Mouse (Mus musculus) cortical plate, adult 2 months (tissue): Measurements from ENCODE around the gene Peli2. TPM values are rescaled to one million over a fixed set of nuclear protein-coding genes. Genes with fewer than 3 reads are reported as not detected.

Source experiments
- H3K27ac ChIP-seq: fragments of 200-500 bp; 2 replicates; pipeline ENCODE4 v1.5.1; 2012; ENCODE audit warnings: low read length, control low read depth, inconsistent platforms; ENCODE audit not compliant: insufficient read depth
- H3K4me1 ChIP-seq: fragments of 200-500 bp; 2 replicates; pipeline ENCODE4 v1.6.1; 2011; ENCODE audit warnings: low read length; ENCODE audit not compliant: control insufficient read depth, insufficient read depth
- H3K4me3 ChIP-seq: fragments of 200-500 bp; 2 replicates; pipeline ENCODE4 v1.5.1; 2011; ENCODE audit warnings: mild to moderate bottlenecking, low read length, control low read depth; ENCODE audit not compliant: insufficient read depth
- CTCF ChIP-seq: fragments of 200-500 bp; IDR thresholded peaks from 2 replicates; pipeline ENCODE4 v1.5.1; 2011; ENCODE audit warnings: mild to moderate bottlenecking, control low read depth, low read length; ENCODE audit not compliant: insufficient read depth; ENCODE audit errors: extremely low read depth
- POLR2A ChIP-seq: fragments of 200-500 bp; IDR thresholded peaks from 2 replicates; pipeline ENCODE4 v1.6.1; 2011; ENCODE audit warnings: mild to moderate bottlenecking, low read length, control low read depth; ENCODE audit not compliant: insufficient read depth; ENCODE audit errors: extremely low read depth
- polyA plus RNA-seq: library from polyadenylated mRNA; depleted of rRNA; stranded (reverse); fragments of >200 nt; gene quantifications from 2 replicates; pipeline ENCODE4 v1.2.3, GENCODE M21; 2012

Gene Peli2
- polyA plus RNA-seq, 1 experiment, result 14.0 TPM

GRCm38 (mm10) chr14:48147688-48148087 lies 27.1 kb downstream of the Peli2 start:
- TF ChIP-seq CTCF (0 out of 2 replicates have a peak, but pooled peaks have one; percentile 15), POLR2A (no peak)
- Histone ChIP-seq H3K4me1 (no peaks in the 10 kb centered on the region), H3K27ac (no peak overlapping the region), H3K4me3 (no peak overlapping the region)

DNA sequence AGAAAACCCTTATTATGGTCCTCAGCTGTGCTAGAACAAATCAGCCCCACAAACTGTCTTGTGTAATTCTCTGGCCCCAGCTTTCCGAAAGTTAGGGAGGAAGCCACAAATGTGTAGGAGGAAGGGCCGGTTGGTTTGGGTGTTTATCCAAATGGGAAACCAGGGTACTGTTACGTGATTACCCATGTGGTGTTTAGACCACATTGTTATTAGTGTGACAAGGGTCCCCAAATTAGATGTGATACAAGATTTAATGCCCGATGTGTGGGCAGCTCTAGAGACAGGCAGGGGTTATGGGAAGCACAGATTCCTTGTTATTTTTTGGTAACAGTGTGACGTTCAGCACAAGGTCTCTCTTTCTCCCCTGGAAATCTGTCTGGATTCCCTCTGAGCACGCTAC lies 28.0 kb downstream of the Peli2 start:
- TF ChIP-seq CTCF (no peak), POLR2A (no peak)
- no peak overlapping the region for H3K27ac ChIP-seq
- no peaks in the 10 kb centered on the region for H3K4me1 ChIP-seq
- H3K4me3 ChIP-seq, result no peak overlapping the region

DNA sequence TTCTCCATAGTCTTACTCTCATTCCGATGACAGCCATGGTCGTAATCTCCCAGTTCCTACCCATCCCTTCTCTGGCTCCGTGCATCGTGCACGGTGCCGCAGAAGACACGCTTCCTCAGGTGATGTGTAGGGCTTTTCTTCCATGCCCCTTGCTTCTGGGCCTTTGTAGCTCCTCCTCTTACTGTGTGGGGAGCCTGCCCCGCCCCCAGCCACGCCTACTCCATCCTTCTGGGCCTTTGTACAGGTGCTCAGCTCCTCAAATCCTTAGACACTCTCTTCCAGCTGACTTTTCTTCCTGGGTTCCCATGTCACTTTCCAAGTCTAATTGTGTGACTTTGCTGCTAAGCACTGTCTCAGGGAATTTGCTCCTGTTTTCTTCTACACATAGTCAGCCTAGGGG lies 28.7 kb downstream of the Peli2 start:
- TF ChIP-seq POLR2A (no peak), CTCF (no peak)
- H3K4me1 ChIP-seq, result no peaks in the 10 kb centered on the region
- no peak overlapping the region for H3K4me3 ChIP-seq
- no peak overlapping the region for H3K27ac ChIP-seq

DNA sequence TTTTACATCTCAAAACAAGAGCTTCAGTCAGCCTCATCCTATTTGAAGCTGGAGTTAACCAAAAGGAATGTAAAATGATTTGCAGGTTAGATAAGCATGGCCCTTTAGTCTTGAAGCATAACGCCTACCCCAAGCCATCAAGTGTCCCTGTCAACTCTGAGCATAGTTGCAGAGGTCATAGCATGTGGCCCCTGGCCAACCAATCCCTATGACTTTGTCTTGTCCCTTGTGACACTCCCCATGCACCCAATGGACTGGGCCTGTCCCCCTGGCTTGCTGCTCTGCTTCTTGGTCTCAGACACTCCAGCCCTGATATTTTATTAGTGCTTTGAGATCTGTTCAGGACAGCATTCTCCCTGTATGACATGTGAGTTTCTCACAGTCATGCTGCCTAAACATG lies 30.3 kb downstream of the Peli2 start:
- Histone ChIP-seq H3K4me1 (no peaks in the 10 kb centered on the region), H3K27ac (no peak overlapping the region), H3K4me3 (no peak overlapping the region)
- no peak for TF ChIP-seq POLR2A
- TF ChIP-seq CTCF, result no peak

GRCm38 (mm10) chr14:48151554-48151953 lies 30.9 kb downstream of the Peli2 start:
- Histone ChIP-seq H3K4me3 (no peak overlapping the region), H3K27ac (no peak overlapping the region), H3K4me1 (no peaks in the 10 kb centered on the region)
- TF ChIP-seq CTCF, result no peak
- no peak for TF ChIP-seq POLR2A

GRCm38 (mm10) chr14:48153064-48153463 lies 32.4 kb downstream of the Peli2 start:
- no peak overlapping the region for H3K27ac ChIP-seq
- no peaks in the 10 kb centered on the region for H3K4me1 ChIP-seq
- no peak overlapping the region for H3K4me3 ChIP-seq
- TF ChIP-seq CTCF (no peak), POLR2A (no peak)

DNA sequence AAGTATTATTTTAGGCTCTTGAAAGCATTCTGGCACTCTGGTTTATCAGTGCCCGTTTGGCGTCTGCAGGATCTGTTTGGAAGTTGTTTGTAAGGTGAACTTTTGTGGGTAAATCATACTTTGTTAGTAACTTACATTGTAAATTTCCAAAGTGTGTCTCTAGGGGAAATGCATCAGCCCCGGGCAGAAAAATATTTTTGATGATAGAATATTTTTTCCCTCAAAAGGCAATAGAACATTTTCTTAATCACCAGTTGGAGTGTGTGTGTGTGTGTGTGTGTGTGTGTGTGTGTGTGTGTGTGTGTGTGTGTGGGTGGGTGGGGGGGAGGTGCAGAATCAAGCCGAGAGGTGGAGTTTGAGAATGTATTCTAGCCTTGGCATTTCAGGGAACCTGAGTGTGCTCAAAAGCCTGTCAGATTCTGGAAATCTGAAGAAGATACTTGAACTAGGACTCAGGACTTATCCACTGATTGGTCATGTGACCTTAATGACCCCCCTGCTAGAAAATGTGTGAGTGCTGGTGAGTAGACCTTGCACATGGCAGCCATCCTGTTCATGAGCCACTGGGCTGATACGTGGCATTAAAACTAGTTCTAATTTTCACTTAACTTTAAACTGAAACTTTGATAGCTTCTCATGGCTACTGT lies 33.4 kb downstream of the Peli2 start:
- H3K4me1 ChIP-seq, result no peaks in the 10 kb centered on the region
- TF ChIP-seq POLR2A (no peak), CTCF (no peak)
- no peak overlapping the region for H3K4me3 ChIP-seq
- no peak overlapping the region for H3K27ac ChIP-seq

- no peak overlapping the region for H3K27ac ChIP-seq
- H3K4me3 ChIP-seq, result no peak overlapping the region
- TF ChIP-seq POLR2A (no peak), CTCF (no peak)
- no peaks in the 10 kb centered on the region for H3K4me1 ChIP-seq
Measured at GRCm38 (mm10) chr14:48154641-48155040, 34.0 kb downstream of the Peli2 start.

DNA sequence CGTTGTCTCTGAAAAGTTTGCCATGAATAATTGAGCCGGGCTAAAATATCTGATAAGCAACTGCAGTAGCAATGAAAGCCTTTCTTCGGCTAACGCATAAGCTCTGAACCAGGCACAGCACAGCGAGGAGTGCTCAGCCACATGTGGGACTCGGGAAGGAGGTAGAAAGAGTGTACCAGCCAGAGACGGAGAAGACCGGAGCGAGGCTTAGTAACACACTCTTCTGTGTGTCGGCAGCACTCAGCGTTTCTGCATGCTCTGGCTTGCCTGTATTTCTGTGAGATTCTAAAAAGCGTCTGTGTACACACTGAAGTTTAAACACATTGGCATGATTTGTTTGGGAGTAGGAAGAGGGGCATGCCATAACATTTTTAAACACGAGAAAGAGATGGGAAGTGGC lies 34.5 kb downstream of the Peli2 start:
- Histone ChIP-seq H3K4me3 (no peak overlapping the region), H3K4me1 (no peaks in the 10 kb centered on the region), H3K27ac (no peak overlapping the region)
- TF ChIP-seq POLR2A (no peak), CTCF (no peak)

- TF ChIP-seq POLR2A (no peak), CTCF (no peak)
- no peak overlapping the region for H3K4me3 ChIP-seq
- H3K4me1 ChIP-seq, result no peaks in the 10 kb centered on the region
- H3K27ac ChIP-seq, result no peak overlapping the region
Measured at GRCm38 (mm10) chr14:48157085-48157484, 36.5 kb downstream of the Peli2 start.

DNA sequence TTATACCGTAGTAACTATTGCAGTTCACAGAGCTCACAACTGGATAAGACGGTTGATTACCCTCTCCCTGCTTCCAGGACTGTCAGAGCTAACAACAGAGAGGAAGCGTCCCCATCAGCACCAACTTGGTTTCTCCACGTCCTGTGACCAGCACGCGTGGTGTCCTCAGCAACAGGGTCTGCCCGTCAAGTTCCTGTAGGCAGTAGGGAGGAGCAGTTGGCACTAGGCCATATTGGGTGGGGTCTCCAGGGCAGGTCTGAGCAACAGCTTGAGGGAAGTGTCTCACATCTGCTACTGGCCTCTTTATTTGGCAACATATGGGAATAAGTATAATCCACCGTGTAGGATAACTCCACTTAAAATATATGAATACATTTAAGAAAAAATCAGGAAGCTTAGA lies 37.2 kb downstream of the Peli2 start:
- no peaks in the 10 kb centered on the region for H3K4me1 ChIP-seq
- TF ChIP-seq POLR2A, result no peak
- no peak for TF ChIP-seq CTCF
- no peak overlapping the region for H3K27ac ChIP-seq
- H3K4me3 ChIP-seq, result no peak overlapping the region
